Mouse (Mus musculus) neural tube, embryonic 13.5 days (tissue): ENCODE results near the gene Gm43302. TPM values are rescaled to one million over a fixed set of nuclear protein-coding genes. Genes with fewer than 3 reads are reported as not detected.
"Not testable (repeated sequence)": the region's sequence is repeated elsewhere in the genome, so short reads cannot be mapped to it uniquely, and the experiment has no call there.

Experiments
- ATAC-seq: fragments of 200-750 bp; cut with Nextera tagmentation; 2 replicates; pipeline ENCODE4 v1.8.0; 2017; ENCODE audit warnings: low read depth, mild to moderate bottlenecking, moderate TSS enrichment, moderate library complexity
- H3K27ac ChIP-seq: fragments of 300-500 bp; sonication (generic); replicated peaks from 2 replicates; pipeline ENCODE4 v1.5.1; 2015; ENCODE audit warnings: moderate library complexity, mild to moderate bottlenecking, inconsistent platforms
- H3K27me3 ChIP-seq: fragments of 300-500 bp; sonication (generic); 2 replicates; pipeline ENCODE4 v1.6.1; 2015; ENCODE audit warnings: mild to moderate bottlenecking, inconsistent platforms
- H3K36me3 ChIP-seq: fragments of 300-500 bp; sonication (generic); 2 replicates; pipeline ENCODE4 v1.6.1; 2015; ENCODE audit warnings: mild to moderate bottlenecking, inconsistent platforms
- H3K4me1 ChIP-seq: fragments of 300-500 bp; sonication (generic); replicated peaks from 2 replicates; pipeline ENCODE4 v1.6.1; 2015; ENCODE audit warnings: inconsistent platforms
- H3K4me2 ChIP-seq: fragments of 300-500 bp; sonication (generic); 2 replicates; pipeline ENCODE4 v1.6.1; 2015; ENCODE audit warnings: inconsistent platforms, mild to moderate bottlenecking, moderate library complexity
- H3K4me3 ChIP-seq: fragments of 300-500 bp; sonication (generic); 2 replicates; pipeline ENCODE4 v1.5.1; 2015; ENCODE audit warnings: mild to moderate bottlenecking, inconsistent platforms
- H3K9ac ChIP-seq: fragments of 300-500 bp; sonication (generic); 2 replicates; pipeline ENCODE4 v1.6.1; 2015; ENCODE audit warnings: moderate library complexity, mild to moderate bottlenecking, inconsistent platforms
- H3K9me3 ChIP-seq: fragments of 300-500 bp; sonication (generic); 2 replicates; pipeline ENCODE4 v1.6.1; 2016; ENCODE audit warnings: inconsistent platforms
- WGBS: fragments of 180-500 bp; shearing (Covaris S2); methylation state at CpG from one replicate; pipeline ENCODE4 v1.1.7; 2015; 5-methylcytosine and 5-hydroxymethylcytosine counted together
- polyA plus RNA-seq: library from polyadenylated mRNA; unstranded; fragments of >200 nt; fragmentation: Nextera tagmentation; extraction: Ambion mirVana; gene quantifications from 2 replicates; pipeline ENCODE4 v1.2.1, GENCODE M21; 2015

The Gm43302 gene
- polyA plus RNA-seq, 1 experiment from 2014 or later: not detected

DNA sequence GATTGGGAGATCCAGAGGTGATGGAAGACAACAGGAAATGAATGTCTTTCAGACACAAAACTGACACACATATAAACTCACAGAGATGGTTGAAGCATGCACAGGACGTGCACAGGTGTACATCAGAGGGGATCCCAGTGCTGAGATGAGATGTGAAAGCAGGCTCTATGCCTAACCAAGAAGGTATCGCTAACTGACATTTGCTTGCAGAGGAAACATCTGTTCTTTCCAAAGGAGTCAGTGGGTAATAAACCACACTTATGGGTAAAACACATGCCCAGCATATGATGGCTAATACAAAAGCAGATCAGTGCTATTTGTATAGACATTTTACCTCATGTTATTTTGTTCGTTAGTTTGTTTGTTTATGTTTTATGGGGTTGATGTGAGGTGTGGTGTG is 32.8 kb downstream of the Gm43302 start:
- not testable (repeated sequence) for H3K36me3 ChIP-seq, H3K27me3 ChIP-seq, H3K27ac ChIP-seq, H3K9me3 ChIP-seq, H3K4me1 ChIP-seq, H3K4me2 ChIP-seq, H3K9ac ChIP-seq, ATAC-seq, H3K4me3 ChIP-seq
- WGBS: no CpG with 5 or more reads among the region's 3 CpGs

DNA sequence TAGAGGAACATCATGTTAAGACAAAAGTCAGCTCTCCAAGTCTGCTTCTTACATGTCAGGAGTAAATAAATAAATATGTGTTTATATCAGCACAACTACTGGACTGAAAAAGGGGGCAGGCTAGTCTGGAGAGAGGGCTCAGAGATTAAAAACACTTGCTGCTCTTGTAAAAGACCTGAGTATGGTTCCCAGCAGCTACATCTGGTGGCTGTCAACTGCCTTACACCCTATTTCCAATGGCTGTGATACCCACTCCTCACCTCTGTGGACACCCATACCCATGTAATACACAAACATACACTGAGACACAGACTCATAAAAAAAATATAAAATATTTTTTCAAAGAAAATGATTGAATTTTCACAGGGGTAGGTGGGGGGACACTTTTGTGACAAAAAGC is 41.0 kb downstream of the Gm43302 start:
- no peak for ATAC-seq
- Histone ChIP-seq H3K9me3 (no peaks in the 10 kb centered on the region), H3K9ac (no peak overlapping the region), H3K27ac (no peak overlapping the region), H3K27me3 (no peaks in the 10 kb centered on the region), H3K4me1 (no peaks in the 10 kb centered on the region), H3K36me3 (no peaks in the 10 kb centered on the region), H3K4me2 (no peak overlapping the region), H3K4me3 (no peak overlapping the region)

DNA sequence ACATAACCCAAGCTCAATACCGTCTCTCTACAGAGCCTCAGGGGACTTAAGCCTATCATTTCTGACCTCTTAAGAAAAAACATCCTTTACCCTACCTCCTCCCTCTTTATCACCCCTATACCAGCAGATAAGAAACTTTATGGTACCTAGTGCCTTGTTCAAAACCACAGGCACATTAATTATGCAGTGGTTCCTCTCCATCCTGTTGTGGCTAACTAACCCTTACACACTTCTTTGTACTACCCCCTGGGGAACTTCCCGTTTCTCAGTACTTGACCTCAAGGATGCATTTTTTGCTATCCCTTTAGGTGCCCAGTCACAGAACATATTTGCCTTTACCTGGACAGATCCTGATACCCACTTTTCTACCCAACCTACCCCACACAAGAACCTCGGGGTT is 48.8 kb downstream of the Gm43302 start:
- not testable (repeated sequence) for H3K27me3 ChIP-seq, H3K9me3 ChIP-seq, H3K4me1 ChIP-seq, H3K27ac ChIP-seq, H3K36me3 ChIP-seq, H3K4me2 ChIP-seq, H3K9ac ChIP-seq, H3K4me3 ChIP-seq, ATAC-seq
- WGBS: 80% methylated on average over 3 of the region's 3 CpGs

DNA sequence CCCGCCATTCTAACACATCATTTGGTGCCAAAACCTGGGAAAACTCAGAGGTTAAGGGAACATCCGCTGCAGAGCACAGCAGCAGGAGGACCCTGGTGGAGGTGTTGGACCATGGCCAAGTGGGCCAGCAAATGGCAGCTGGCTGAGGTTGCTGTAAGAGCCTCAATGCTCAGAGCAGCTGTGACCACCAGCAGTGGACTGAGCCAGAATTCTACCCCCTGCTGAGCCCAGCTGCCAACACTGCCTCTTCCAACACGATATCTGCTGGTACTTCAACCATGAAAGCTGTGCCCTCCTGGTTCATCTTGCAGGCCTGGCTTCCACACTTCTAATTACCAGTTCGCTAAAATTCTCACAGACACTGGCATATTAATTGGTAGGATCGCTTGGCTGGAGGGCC is 52.5 kb downstream of the Gm43302 start:
- not testable (repeated sequence) for H3K9me3 ChIP-seq, H3K27me3 ChIP-seq, H3K4me3 ChIP-seq, H3K36me3 ChIP-seq, H3K4me2 ChIP-seq, H3K4me1 ChIP-seq, H3K9ac ChIP-seq, H3K27ac ChIP-seq
- WGBS: 64% methylated on average over 5 of the region's 5 CpGs
- ATAC-seq: peak; percentile 43; the same call in 1 of the 2 replicates

DNA sequence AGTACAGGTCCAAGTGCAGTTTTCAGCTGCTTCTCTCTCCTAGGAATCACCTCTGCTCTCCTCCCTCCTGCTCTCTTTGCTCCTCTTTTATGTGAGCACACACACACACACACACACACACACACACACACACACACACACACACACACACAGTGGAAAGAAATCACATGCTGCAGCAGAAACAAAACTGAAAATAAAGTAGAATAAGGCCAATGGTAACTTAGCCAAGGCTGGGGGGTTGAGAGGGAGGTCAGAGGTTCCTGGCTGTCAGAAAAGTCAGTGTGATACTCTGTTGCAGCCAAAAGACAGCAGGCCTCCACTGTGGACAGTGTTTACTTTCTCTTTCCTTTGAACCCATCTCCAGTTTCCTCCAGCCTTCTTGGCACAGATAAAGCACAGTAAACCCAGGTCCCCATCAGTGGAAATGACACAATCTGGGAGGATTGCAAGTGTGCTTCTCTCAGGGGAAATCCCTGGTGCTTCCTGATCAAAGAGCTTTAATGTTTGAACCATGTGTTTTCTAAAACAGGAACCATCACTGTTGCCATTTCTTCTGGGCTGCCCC is 53.9 kb downstream of the Gm43302 start, which contains the start of gene Gbp10:
Gene Gbp10 (minus strand): TSS at position 51 of the 565 bp plus-strand sequence.
- H3K27ac ChIP-seq, H3K4me1 ChIP-seq, ATAC-seq, H3K27me3 ChIP-seq, H3K4me2 ChIP-seq, H3K9ac ChIP-seq, H3K9me3 ChIP-seq, H3K36me3 ChIP-seq, H3K4me3 ChIP-seq: not testable (repeated sequence)

DNA sequence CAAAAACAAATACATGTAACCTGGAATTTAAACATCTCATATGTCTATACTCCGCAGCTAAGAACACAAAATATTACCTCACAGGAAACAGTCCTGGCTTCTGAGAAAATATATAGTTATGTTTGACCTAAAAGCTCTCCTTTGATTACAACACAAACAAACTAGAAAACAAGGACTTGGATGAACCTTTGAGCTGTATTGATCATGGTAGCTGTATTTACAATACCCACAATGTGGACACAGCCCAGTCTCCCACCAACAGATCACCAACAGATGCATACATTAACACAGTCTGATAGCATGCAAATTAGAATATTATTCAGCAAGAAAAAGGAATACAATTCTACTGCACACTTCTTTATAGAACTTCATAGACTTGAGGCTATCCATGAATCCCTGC is 55.1 kb downstream of the Gm43302 start:
- not testable (repeated sequence) for ATAC-seq, H3K27ac ChIP-seq, H3K36me3 ChIP-seq, H3K9me3 ChIP-seq, H3K4me2 ChIP-seq, H3K9ac ChIP-seq, H3K4me1 ChIP-seq, H3K27me3 ChIP-seq, H3K4me3 ChIP-seq
- 95% methylated on average over 1 of the region's 1 CpGs for WGBS

DNA sequence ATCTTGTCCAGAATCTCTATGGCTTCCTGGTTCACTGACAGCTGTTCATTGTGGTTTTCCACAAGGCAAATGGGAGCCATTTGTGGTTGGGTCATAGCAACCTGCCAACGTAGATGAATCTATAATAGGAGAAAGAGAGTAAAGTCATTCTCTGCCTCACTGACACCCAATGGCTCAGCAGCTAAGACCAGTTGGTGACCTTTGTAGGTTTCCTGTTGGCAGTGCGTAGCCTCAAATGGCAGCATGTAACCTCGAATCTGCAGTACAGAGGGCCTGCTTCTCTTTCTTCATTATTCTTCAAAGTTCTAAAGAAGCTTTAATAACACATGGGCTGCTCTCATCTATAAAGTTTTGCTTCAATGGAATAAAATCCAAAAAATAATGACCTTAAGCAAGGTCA is 57.5 kb downstream of the Gm43302 start:
- H3K9ac ChIP-seq, H3K27me3 ChIP-seq, H3K9me3 ChIP-seq, H3K36me3 ChIP-seq, H3K4me1 ChIP-seq, ATAC-seq, H3K27ac ChIP-seq, H3K4me3 ChIP-seq, H3K4me2 ChIP-seq: not testable (repeated sequence)
- WGBS: 81% methylated on average over 3 of the region's 3 CpGs

DNA sequence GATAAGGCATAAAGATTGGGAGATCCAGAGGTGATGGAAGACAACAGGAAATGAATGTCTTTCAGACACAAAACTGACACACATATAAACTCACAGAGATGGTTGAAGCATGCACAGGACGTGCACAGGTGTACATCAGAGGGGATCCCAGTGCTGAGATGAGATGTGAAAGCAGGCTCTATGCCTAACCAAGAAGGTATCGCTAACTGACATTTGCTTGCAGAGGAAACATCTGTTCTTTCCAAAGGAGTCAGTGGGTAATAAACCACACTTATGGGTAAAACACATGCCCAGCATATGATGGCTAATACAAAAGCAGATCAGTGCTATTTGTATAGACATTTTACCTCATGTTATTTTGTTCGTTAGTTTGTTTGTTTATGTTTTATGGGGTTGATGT is 84.5 kb downstream of the Gm43302 start:
- not testable (repeated sequence) for H3K4me2 ChIP-seq, H3K36me3 ChIP-seq, H3K27me3 ChIP-seq, H3K9ac ChIP-seq, H3K27ac ChIP-seq, H3K4me3 ChIP-seq, ATAC-seq, H3K9me3 ChIP-seq, H3K4me1 ChIP-seq
- no CpG with 5 or more reads among the region's 3 CpGs for WGBS

DNA sequence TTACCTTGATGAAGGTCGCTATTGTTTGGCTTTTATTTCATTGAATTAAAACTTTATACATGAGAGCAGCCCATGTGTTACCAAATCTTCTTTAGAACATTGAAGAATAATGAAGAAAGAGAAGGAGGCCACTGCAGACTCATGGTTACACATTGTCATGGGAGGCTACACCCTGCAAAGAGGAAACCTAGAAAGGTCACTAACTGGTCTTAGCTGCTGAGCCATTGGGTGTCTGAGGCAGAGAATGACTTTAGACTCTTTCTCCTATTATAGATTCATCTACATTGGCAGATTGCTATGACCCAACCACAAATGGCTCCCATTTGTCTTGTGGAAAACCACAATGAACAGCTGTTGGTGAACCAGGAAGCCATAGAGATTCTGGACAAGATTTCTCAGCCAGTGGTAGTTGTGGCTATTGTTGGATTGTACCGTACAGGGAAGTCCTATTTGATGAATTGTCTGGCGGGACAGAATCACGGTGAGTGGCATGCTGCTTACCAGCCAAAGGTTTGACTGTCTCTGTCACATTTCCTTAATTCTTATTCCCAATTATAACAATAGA is 92.6 kb downstream of the Gm43302 start:
- 89% methylated on average over 4 of the region's 4 CpGs for WGBS

DNA sequence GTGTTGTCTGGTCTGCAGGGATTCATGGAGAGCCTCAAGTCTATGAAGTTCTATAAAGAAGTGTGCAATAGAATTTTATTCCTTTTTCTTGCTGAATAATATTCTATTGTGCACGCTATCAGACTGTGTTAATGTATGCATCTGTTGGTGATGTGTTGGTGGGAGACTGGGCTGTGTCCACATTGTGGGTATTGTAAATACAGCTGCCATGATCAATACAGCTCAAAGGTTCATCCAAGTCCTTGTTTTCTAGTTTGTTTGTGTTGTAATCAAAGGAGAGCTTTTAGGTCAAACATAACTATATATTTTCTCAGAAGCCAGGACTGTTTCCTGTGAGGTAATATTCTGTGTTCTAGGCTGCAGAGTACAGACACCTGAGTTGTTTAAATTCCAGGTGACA is 94.3 kb downstream of the Gm43302 start:
- not testable (repeated sequence) for H3K36me3 ChIP-seq, H3K27ac ChIP-seq, H3K4me1 ChIP-seq, ATAC-seq, H3K9me3 ChIP-seq, H3K4me3 ChIP-seq, H3K27me3 ChIP-seq, H3K9ac ChIP-seq, H3K4me2 ChIP-seq
- 92% methylated on average over 1 of the region's 1 CpGs for WGBS

More for the DNA sequence above, 92.6 kb downstream of the Gm43302 start:
- not testable (repeated sequence) for H3K4me3 ChIP-seq, H3K9ac ChIP-seq, H3K36me3 ChIP-seq, H3K4me2 ChIP-seq, ATAC-seq, H3K9me3 ChIP-seq, H3K27ac ChIP-seq, H3K27me3 ChIP-seq, H3K4me1 ChIP-seq

DNA sequence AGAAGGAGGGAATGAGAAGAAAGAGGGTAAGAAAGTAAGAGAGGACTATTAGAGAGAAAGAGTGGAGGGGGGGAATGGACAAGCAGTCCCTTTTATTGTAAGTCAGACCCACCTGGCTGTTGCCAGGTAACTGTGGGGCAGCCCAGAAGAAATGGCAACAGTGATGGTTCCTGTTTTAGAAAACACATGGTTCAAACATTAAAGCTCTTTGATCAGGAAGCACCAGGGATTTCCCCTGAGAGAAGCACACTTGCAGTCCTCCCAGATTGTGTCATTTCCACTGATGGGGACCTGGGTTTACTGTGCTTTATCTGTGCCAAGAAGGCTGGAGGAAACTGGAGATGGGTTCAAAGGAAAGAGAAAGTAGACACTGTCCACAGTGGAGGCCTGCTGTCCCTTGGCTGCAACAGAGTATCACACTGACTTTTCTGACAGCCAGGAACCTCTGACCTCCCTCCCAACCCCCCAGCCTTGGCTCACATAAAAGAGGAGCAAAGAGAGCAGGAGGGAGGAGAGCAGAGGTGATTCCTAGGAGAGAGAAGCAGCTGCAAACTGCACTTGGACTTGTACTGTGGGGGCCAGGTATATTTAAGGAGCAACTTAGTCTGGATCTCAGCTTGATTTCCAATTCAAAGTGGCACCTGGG is 95.5 kb downstream of the Gm43302 start:
- not testable (repeated sequence) for H3K27ac ChIP-seq, H3K9me3 ChIP-seq, H3K4me1 ChIP-seq, H3K4me3 ChIP-seq, H3K9ac ChIP-seq, ATAC-seq, H3K4me2 ChIP-seq, H3K36me3 ChIP-seq, H3K27me3 ChIP-seq

DNA sequence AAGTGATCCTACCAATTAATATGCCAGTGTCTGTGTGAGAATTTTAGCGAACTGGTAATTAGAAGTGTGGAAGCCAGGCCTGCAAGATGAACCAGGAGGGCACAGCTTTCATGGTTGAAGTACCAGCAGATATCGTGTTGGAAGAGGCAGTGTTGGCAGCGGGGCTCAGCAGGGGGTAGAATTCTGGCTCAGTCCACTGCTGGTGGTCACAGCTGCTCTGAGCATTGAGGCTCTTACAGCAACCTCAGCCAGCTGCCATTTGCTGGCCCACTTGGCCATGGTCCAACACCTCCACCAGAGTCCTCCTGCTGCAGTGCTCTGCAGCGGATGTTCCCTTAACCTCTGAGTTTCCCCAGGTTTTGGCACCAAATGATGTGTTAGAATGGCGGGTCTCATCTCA is 97.2 kb downstream of the Gm43302 start:
- H3K4me2 ChIP-seq, H3K4me3 ChIP-seq, H3K27ac ChIP-seq, H3K36me3 ChIP-seq, H3K27me3 ChIP-seq, H3K4me1 ChIP-seq, H3K9me3 ChIP-seq, H3K9ac ChIP-seq, ATAC-seq: not testable (repeated sequence)
- 84% methylated on average over 5 of the region's 5 CpGs for WGBS

DNA sequence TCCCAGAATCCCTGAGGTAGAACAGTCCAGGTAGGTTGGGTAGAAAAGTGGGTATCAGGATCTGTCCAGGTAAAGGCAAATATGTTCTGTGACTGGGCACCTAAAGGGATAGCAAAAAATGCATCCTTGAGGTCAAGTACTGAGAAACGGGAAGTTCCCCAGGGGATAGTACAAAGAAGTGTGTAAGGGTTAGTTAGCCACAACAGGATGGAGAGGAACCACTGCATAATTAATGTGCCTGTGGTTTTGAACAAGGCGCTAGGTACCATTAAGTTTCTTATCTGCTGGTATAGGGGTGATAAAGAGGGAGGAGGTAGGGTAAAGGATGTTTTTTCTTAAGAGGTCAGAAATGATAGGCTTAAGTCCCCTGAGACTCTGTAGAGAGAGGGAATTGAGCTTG is 101.0 kb downstream of the Gm43302 start:
- H3K36me3 ChIP-seq, H3K4me3 ChIP-seq, H3K27me3 ChIP-seq, H3K4me1 ChIP-seq, H3K4me2 ChIP-seq, ATAC-seq, H3K9me3 ChIP-seq, H3K9ac ChIP-seq, H3K27ac ChIP-seq: not testable (repeated sequence)
- 80% methylated on average over 2 of the region's 2 CpGs for whole genome bisulfite sequencing
